Mouse (Mus musculus) cerebral cortex, adult 2 months (tissue): ENCODE data around the gene Psmd13.

Experiments used
- WGBS: fragments of 180-500 bp; shearing (Covaris S2); methylation state at CpG from one replicate; pipeline ENCODE4 v1.1.7; 2018; 5-methylcytosine and 5-hydroxymethylcytosine counted together

The Psmd13 gene

DNA sequence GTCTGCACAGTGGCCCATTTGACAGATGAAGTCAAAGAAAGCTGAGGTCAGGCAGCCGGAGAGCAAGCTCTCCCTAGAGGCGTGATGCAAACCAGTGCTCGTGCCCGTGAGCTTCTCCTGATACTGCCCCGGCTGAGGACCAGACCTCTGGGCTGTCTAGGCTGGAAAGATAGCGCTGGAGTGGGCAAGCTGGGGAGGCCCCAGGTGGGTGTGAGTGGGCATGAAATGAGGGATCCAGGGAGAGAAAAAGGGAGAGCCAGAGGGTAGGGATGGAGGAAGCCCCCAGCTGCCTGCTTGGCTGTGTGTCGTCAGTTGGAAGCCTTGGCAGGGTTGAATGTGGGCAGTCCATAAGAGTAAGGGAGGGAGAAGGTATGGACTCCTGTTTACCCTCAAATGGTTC is 62.5 kb downstream of the Psmd13 start:
- 96% methylated on average over 7 of the region's 7 CpGs for WGBS

- 98% methylated on average over 5 of the region's 5 CpGs for WGBS
These were observed 63.5 kb downstream of the Psmd13 start for GRCm38 (mm10) chr7:140945247-140945646.

DNA sequence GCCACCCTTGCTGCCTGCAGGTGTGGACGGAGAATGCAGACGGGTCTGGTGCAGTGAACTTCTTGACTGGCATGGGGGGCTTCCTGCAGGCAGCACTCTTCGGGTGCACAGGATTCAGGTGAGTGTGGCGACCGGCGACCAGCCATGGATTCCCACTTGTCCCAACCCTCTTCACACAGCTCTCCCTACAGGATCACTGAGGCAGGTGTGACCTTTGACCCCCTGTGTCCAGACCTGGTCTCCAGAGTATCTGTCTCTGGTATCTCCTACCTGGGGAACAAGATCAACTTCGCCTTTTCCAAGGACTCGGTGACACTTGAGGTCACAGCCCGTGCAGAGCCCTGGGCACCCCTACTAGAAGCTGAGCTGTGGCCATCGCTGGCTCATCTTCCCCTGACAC is 64.5 kb downstream of the Psmd13 start:
- WGBS: 94% methylated on average over 10 of the region's 10 CpGs

GRCm38 (mm10) chr7:140946980-140947379 is 65.2 kb downstream of the Psmd13 start:
- 80% methylated on average over 7 of the region's 7 CpGs for WGBS

- 91% methylated on average over 8 of the region's 8 CpGs for WGBS
These were observed 66.4 kb downstream of the Psmd13 start for GRCm38 (mm10) chr7:140948161-140948560.
